Mouse (Mus musculus) Patski (cell line): ENCODE measurements around the gene Urm1. TPM values are rescaled to one million over a fixed set of nuclear protein-coding genes. Genes with fewer than 3 reads are reported as not detected.

ENCODE experiments used
- ATAC-seq: fragments of 100-300 bp; one replicate; pipeline ENCODE4 v1.8.0; 2021
- CTCF ChIA-PET: fragments of 350-600 bp; sonication (Branson Sonifier 250); formaldehyde crosslinking; loops from one replicate; lab custom pipeline; 2022; ENCODE audit warnings: inconsistent platforms; lab: Charles Lee
- POLR2A ChIA-PET: fragments of 350-600 bp; sonication (Branson Sonifier 250); formaldehyde crosslinking; loops from one replicate; lab custom pipeline; 2022; ENCODE audit warnings: antibody characterized with exemption, inconsistent platforms; lab: Charles Lee
- DNase-seq: peaks from one replicate; pipeline ENCODE4 v3.0.0-alpha.2; 2011; ENCODE audit warnings: low read depth, low spot score
- H3K27me3 ChIP-seq: fragments of 371-371 bp; one replicate; pipeline ENCODE4 v1.5.1; 2021
- CTCF ChIP-seq: fragments of 100-300 bp; IDR thresholded peaks from one replicate; pipeline ENCODE4 v1.5.1; 2021
- in situ Hi-C: fragments of 300-500 bp; cut with MboI; formaldehyde crosslinking; loops from 3 replicates; pipeline ENCODE4 v1.11.1; 2018; ENCODE audit warnings: low pct_unique_long_range_greater_than_20kb, mixed read lengths
- polyA plus RNA-seq: library from polyadenylated mRNA; unstranded; gene quantifications from one replicate; pipeline ENCODE4 v1.2.3, GENCODE M21; 2021

Urm1 gene
- polyA plus RNA-seq, 1 experiment from 2014 or later: 50.0 TPM

GRCm38 (mm10) chr2:29846061-29846853 is 26.4 kb downstream of the Urm1 start:
- no peak for ATAC-seq

GRCm38 (mm10) chr2:29846911-29847310 is 27.0 kb downstream of the Urm1 start:
- ATAC-seq (no peak), DNase-seq (no peak)
- POLR2A ChIA-PET: no interaction called here
- CTCF ChIA-PET: no interaction called here
- in situ Hi-C loops: no loop called here
- H3K27me3 ChIP-seq: no peaks in the 10 kb centered on the region
- no peak for TF ChIP-seq CTCF

More at GRCm38 (mm10) chr2:29846061-29846853, 26.4 kb downstream of the Urm1 start:
- CTCF ChIA-PET: no interaction called here
- no peak for DNase-seq
- POLR2A ChIA-PET: no interaction called here
- no peak for TF ChIP-seq CTCF
- in situ Hi-C loops: no loop called here
- no peaks in the 10 kb centered on the region for H3K27me3 ChIP-seq

DNA sequence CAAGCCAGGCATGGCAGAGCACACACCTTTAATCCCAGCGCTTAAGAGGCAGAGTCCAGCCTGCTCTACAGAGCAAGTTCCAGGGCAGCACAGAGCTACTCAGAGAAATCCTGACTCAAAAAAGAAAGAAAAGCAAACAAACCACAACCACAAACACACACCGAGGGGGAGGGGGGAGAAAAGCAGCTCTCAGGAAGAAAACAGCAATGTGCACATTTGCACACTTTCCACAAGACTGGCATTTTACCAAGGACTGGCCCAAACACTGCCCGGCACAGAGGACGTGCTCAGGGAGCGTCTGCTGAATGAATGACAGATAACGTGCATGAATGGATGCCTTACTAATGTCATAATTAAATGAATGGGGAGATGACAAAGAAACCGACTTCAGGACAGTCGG is 29.2 kb downstream of the Urm1 start:
- H3K27me3 ChIP-seq: no peaks in the 10 kb centered on the region

DNA sequence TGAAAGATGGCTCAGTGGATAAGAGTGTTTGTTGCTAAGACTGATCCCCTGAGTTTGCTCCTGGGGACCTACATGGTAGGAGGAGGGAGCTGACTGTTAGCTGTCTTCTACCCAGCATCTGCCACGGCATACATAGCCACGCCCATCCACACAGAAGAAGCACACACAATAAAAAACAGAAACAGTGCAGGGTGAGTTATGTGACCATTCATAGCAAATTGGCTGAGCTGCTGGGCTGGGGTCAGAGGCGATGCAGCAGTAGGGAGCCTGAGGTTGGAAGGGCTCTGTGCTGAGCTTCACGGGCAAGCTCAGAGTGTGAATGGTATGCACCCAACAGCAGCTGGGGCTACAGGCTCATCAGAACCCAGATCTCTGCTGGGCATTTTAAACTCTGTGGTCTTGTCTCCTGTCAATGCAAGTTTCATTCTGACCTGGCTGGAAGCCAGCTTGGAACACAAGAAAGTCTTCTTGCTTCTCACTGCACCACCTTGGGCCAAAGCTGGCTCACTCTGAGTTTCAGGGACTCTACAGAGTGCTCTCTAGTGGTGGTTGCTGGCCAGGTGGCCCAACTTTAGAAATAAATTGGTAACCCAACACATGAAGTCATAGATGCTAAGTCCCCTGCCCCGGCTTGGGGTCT is 30.1 kb downstream of the Urm1 start:
- no peak for TF ChIP-seq CTCF
- in situ Hi-C loops: no loop called here
- no peaks in the 10 kb centered on the region for H3K27me3 ChIP-seq
- DNase-seq: no peak
- ChIA-PET CTCF (no interaction called here), POLR2A (interaction anchor here (0.5 to 1.3 kb wide), 3 partner anchors 15 to 30 kb away, joined by 3 to 5 read pairs (median 5); partner anchors contain the start of gene Urm1)
- no peak for ATAC-seq

More for the DNA sequence above, 29.2 kb downstream of the Urm1 start:
- TF ChIP-seq CTCF: no peak
- in situ Hi-C loops: no loop called here
- ChIA-PET POLR2A (interaction anchor here (1.2 kb wide), 1 partner anchor 15 kb away, joined by 5 read pairs; no protein-coding TSS in a partner anchor), CTCF (interaction anchor here (1.3 kb wide), 1 partner anchor 10 kb away, joined by 5 read pairs; no protein-coding TSS in a partner anchor)
- DNase-seq: no peak
- ATAC-seq: no peak

DNA sequence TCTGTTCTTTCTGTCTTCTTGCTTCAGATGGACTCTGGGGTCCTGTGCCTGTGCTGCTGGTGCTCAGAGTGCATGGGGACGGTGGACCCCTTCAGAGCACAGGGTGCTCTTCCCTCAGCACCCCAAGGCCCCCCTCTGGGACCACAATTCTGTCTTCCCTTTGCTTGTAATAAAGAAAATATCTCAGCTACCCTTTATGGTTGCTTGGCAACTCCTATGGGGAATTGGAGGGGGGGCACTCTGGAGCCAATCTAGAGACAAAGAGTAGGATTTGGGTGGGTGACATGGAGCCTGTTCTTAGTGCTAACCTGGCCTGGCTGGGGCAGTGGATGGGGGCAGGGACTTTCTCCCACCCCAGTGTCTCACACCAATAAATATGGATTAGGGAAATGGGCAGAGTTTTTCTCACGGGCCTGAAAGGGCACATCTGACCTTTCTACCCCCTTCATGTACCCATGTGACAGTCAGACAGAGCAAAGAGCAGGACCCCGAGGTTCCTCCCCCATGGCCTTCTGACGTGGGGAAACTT is 33.1 kb downstream of the Urm1 start:
- DNase-seq (no peak), ATAC-seq (no peak)
- no peak for TF ChIP-seq CTCF
- in situ Hi-C loops: no loop called here
- no peaks in the 10 kb centered on the region for H3K27me3 ChIP-seq
- POLR2A ChIA-PET: no interaction called here
- CTCF ChIA-PET: no interaction called here

DNA sequence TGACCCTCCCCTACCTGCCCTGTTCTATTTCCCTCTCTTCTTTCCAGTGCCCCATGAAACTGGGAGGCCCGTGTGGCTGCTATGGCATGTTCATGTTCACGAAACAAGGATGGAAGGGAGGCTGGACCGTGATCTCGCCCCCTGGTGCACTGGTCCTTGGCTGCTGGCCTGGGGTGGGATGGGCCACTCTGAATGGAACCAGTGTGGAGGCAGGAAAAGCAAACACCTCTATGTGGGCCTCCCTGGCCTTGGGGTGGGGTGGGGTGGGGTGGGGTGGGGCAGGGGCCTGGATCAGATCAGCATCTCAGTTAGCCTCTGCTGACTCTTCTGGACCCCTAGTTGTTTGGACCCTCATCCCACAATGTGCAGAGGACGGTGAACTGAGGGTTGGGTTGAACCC is 33.9 kb downstream of the Urm1 start:
- POLR2A ChIA-PET: no interaction called here
- no peak for TF ChIP-seq CTCF
- ATAC-seq (no peak), DNase-seq (no peak)
- CTCF ChIA-PET: no interaction called here
- no peaks in the 10 kb centered on the region for H3K27me3 ChIP-seq
- in situ Hi-C loops: no loop called here

- no peak for ATAC-seq
- H3K27me3 ChIP-seq: no peaks in the 10 kb centered on the region
- ChIA-PET POLR2A (no interaction called here), CTCF (interaction anchor here (1.1 to 1.2 kb wide), 2 partner anchors 38 to 90 kb away, joined by 3 to 4 read pairs; no protein-coding TSS in a partner anchor)
- in situ Hi-C loops: no loop called here
- TF ChIP-seq CTCF: no peak
- DNase-seq: no peak
Measured at GRCm38 (mm10) chr2:29855585-29856210, 35.8 kb downstream of the Urm1 start.

DNA sequence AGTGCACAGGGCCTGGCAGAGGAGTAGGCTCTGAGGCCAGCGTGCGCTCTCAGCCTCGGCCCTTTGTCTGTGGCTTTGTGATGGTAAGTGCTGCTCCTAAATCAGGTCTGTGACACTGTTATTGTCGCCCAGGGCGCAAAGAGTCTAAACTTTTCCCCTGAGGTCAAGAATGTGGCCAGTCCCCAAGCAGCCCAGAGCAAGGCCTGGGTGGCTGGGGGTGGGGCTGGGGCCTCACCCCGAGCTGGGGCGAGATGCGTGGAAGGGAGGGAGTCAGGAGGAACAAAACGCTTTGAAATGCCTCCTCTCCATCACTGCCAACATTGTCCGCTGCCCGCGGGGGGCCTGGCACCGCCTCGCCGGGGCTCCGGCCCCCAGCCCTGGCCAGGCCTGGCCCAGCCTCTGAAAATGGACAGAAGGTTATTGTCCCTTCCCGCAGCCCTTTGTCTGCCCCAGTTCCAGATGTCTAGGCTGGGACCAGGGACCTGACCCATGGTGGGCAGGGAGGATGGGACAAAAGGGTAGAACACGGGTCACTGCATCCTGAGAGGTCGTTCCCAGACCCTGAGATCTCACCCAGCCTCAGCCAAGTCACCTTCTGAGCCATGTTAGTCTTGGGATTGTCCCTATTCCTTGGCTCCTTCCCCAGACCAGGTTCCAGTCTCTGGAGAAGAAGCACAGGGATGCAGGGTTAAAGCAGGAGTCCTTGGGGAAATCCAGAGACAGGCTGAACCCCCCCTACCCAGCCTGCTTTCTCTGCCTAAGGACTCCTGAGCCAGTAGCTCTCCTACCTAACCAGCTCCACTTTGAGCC is 36.8 kb downstream of the Urm1 start:
- in situ Hi-C loops: no loop called here
- H3K27me3 ChIP-seq: no peaks in the 10 kb centered on the region
- ChIA-PET POLR2A (interaction anchor here (0.5 kb wide), 1 partner anchor 42 kb away, joined by 4 read pairs; no protein-coding TSS in a partner anchor), CTCF (interaction anchor here (1.1 to 2.0 kb wide), 2 partner anchors 10 to 39 kb away, joined by 4 to 5 read pairs; no protein-coding TSS in a partner anchor)
- ATAC-seq (no peak), DNase-seq (no peak)
- no peak for TF ChIP-seq CTCF

- DNase-seq (peak; percentile 20), ATAC-seq (no peak)
- CTCF ChIA-PET: interaction anchor here (1.7 to 2.0 kb wide), 3 partner anchors 10 to 92 kb away, joined by 4 to 6 read pairs (median 5); no protein-coding TSS in a partner anchor
- POLR2A ChIA-PET: no interaction called here
- in situ Hi-C loops: no loop called here
- no peaks in the 10 kb centered on the region for H3K27me3 ChIP-seq
- no peak for TF ChIP-seq CTCF
Measured at GRCm38 (mm10) chr2:29857341-29857740, 37.5 kb downstream of the Urm1 start.
